Mouse (Mus musculus): ENCODE measurements around the gene Tbpl1. TPM values are rescaled to one million over a fixed set of nuclear protein-coding genes. Genes with fewer than 3 reads are reported as not detected.

Tbpl1 gene
- polyA plus RNA-seq, 1 experiment from 2014 or later = 91.8 TPM

DNA sequence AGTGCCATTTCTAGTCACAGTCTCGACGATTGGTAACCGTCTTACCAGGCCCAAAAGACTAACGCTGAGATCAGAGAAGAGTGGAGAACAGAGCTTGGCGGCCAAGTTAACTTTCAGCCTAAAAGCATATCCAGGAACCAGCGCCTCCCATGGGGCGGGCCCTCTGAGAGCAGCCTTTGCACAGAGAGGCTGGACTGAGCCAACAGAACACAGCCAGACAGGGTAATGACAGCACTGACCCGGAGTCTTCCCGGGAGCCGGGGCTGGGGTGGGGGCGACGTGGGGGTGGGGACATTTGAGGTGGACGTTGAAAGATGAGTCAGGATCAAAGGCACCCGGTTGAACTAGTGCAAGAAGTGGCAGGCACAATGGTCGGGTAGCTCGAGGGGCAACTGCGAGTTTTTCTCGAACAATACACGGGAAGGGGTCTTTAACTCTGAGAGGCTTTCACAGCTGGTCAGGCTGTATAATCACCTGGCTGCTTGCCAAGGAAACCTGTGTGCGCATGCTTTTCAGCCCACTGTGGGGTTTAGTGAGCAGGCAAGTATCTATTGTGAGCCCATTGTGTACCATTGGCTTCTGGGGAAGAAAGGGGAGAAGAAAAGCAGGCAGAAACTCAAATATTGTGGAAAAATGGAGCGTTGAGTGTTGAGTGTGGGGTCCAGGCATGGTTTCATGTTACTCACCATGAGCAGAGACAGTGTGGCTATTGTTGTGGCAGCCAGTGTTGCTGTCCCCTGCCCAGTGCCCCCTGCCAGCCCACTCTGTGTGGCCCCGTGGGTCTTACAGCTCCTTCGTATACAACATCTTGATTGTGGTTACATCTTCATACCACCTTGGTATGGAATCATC is 73.0 kb downstream of the Tbpl1 start:
- H3K4me1 ChIP-seq = peaks cover 19% of the 10 kb centered on the region
- peak overlapping the region; percentile 63 for H3K27ac ChIP-seq (replicated peaks)
- no peaks in the 10 kb centered on the region for H3K36me3 ChIP-seq (replicated peaks)
- 0 out of 2 replicates have a peak overlapping the region, but pooled peaks have one; percentile 13 for H3K4me3 ChIP-seq
- WGBS = 38% methylated on average over 23 of the region's 23 CpGs
- no peaks in the 10 kb centered on the region for H3K27me3 ChIP-seq (replicated peaks; ENCODE audit: low read depth, poor library complexity, severe bottlenecking)
- peak; percentile 57 for DNase-seq (ENCODE audit: low spot score)
- no peaks in the 10 kb centered on the region for H3K9me3 ChIP-seq

Small RNAs within 50 kb of the gene (microRNA-seq; reads per million reads assigned to microRNA genes)
- 2.1 reads per million for gene Mir7663

Other genes starting within 250 kb of the Tbpl1 start
- 1.2 and 1.7 TPM in 2 replicates for gene Slc2a12, start 86.9 kb downstream of the Tbpl1 start, polyA plus RNA-seq (2016; fragmentation: Nextera tagmentation; extraction: Ambion mirVana)
- 4.8 and 5.0 TPM in 2 replicates for gene Tcf21, start 88.2 kb upstream of the Tbpl1 start, polyA plus RNA-seq (2016; fragmentation: Nextera tagmentation; extraction: Ambion mirVana)